Mouse (Mus musculus) stomach, embryonic 16.5 days (tissue): Measurements from ENCODE around the gene Sh3pxd2a. TPM values are rescaled to one million over a fixed set of nuclear protein-coding genes. Genes with fewer than 3 reads are reported as not detected.

Experiments
- ATAC-seq: fragments of 200-750 bp; cut with Nextera tagmentation; 2 replicates; pipeline ENCODE4 v1.8.0; 2017; ENCODE audit warnings: moderate number of reproducible peaks, moderate TSS enrichment; ENCODE audit not compliant: insufficient read depth, low FRiP score
- H3K27ac ChIP-seq: fragments of 300-500 bp; sonication (generic); 2 replicates; pipeline ENCODE4 v1.5.1; 2014; ENCODE audit warnings: low read length
- H3K27me3 ChIP-seq: fragments of 300-500 bp; sonication (generic); 2 replicates; pipeline ENCODE4 v1.6.1; 2014; ENCODE audit warnings: low read length, control low read depth, mixed read lengths; ENCODE audit not compliant: control insufficient read depth, insufficient read depth
- H3K36me3 ChIP-seq: fragments of 300-500 bp; sonication (generic); 2 replicates; pipeline ENCODE4 v1.6.1; 2014; ENCODE audit warnings: low read length; ENCODE audit not compliant: control insufficient read depth, insufficient read depth
- H3K4me1 ChIP-seq: fragments of 300-500 bp; sonication (generic); 2 replicates; pipeline ENCODE4 v1.6.1; 2014; ENCODE audit warnings: low read length, control low read depth, mixed read lengths; ENCODE audit not compliant: control insufficient read depth, insufficient read depth
- H3K4me2 ChIP-seq: fragments of 300-500 bp; sonication (generic); 2 replicates; pipeline ENCODE4 v1.6.1; 2014; ENCODE audit warnings: low read depth, low read length, mixed read lengths
- H3K4me3 ChIP-seq: fragments of 300-500 bp; sonication (generic); replicated peaks from 2 replicates; pipeline ENCODE4 v1.5.1; 2014; ENCODE audit warnings: mild to moderate bottlenecking, low read length
- H3K9ac ChIP-seq: fragments of 300-500 bp; sonication (generic); 2 replicates; pipeline ENCODE4 v1.6.1; 2014; ENCODE audit warnings: low read length
- H3K9me3 ChIP-seq: fragments of 300-500 bp; sonication (generic); replicated peaks from 2 replicates; pipeline ENCODE4 v1.6.1; 2016; ENCODE audit warnings: low read length, control low read depth; ENCODE audit not compliant: control insufficient read depth
- WGBS: fragments of 180-500 bp; shearing (Covaris S2); extraction: QIAGEN DNeasy Blood & Tissue Kit; methylation state at CpG from one replicate; pipeline ENCODE4 v1.1.7; 2014; 5-methylcytosine and 5-hydroxymethylcytosine counted together
- polyA plus RNA-seq: library from polyadenylated mRNA; unstranded; fragments of >200 nt; fragmentation: Nextera tagmentation; extraction: Ambion mirVana; gene quantifications from 2 replicates; pipeline ENCODE4 v1.2.1, GENCODE M21; 2015

Sh3pxd2a gene
- polyA plus RNA-seq, 1 experiment from 2014 or later = 6.6 TPM

DNA sequence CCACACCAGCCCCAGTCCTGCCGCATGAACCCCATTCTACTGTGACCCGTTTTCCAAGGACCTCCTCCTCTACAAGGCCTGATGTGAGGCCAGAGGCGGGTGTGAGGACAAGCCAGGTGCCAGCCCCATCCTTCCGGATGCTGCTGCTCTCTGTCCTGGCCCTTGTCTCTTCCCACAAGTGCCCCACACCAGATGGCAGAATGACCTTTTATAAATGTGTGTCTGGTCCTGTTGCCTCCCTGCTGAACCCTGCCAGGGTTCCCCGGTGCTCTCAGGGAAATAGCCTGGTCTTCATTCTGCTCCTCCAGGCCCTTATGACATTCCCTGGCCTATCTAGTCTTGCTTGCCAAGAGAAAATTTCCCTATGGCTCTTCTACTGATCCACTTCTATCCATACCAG is 238.4 kb downstream of the Sh3pxd2a start:
- no peak for ATAC-seq
- Histone ChIP-seq H3K4me2 (no peak overlapping the region), H3K9ac (no peak overlapping the region), H3K4me1 (peaks cover 11% of the 10 kb centered on the region; the same call in 1 of the 2 replicates), H3K4me3 (no peak overlapping the region), H3K9me3 (no peaks in the 10 kb centered on the region), H3K27me3 (no peaks in the 10 kb centered on the region), H3K27ac (no peak overlapping the region), H3K36me3 (no peaks in the 10 kb centered on the region)
- 84% methylated on average over 5 of the region's 5 CpGs for WGBS

DNA sequence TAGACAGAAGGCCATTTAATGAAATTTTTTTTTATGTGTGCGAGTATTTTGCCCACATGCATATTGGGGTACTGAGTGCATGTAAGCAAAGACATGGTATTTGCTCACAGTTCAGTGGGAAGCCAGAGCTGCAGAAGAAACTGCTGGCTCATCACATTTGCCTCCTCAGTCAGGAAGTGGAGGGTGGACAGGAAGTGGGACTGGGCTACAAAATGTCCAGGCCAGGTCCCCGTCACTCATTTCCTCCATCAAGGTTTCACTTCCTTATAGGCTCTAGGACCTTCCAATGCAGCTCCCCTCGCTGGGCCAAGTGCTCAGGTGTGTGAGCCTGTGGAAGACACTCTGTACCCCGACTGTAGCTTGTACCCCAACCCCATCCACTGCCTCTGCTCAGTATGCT is 239.5 kb downstream of the Sh3pxd2a start:
- Histone ChIP-seq H3K9me3 (no peaks in the 10 kb centered on the region), H3K4me3 (no peak overlapping the region), H3K36me3 (no peaks in the 10 kb centered on the region), H3K27ac (no peak overlapping the region), H3K27me3 (no peaks in the 10 kb centered on the region), H3K4me1 (peaks cover 11% of the 10 kb centered on the region; the same call in 1 of the 2 replicates), H3K9ac (no peak overlapping the region), H3K4me2 (no peak overlapping the region)
- no peak for ATAC-seq
- WGBS = 79% methylated on average over 4 of the region's 4 CpGs

DNA sequence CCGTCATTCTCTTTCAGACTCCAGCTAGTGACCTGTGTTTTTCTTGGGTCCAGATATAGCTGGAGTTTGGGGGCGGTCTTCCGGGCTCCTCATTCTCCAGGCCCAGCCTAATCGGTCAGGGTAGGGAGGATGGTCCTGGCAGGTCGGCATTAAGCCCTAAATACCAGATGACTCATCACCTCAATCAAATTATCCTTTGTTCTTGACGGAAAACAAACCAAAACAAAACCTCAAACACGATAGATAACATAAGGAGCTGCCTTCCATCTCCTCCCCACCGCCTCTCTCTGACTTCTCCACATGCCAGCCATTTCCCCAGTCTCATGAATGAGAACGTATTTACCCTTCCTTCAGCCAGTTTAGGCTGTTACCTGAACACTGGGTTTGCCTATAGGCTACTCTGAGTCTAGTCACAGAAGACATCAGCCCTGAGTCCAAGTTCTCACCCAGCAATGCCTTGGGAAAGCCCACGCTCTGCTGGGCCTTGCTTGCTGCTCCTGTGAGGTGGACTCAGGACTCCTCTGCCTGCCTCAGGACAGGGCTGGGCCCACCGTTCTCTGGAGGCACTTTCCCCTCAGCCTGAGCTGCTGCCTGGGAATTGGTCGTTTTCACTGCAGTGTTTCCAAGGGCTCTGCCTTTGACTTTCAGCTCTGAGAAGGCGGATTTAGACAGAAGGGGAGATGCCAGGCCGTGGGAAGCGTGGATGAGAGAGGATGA is 241.2 kb downstream of the Sh3pxd2a start:
- Histone ChIP-seq H3K36me3 (no peaks in the 10 kb centered on the region), H3K9ac (no peak overlapping the region), H3K4me1 (no peaks in the 10 kb centered on the region), H3K9me3 (no peaks in the 10 kb centered on the region), H3K4me2 (no peak overlapping the region), H3K27me3 (no peaks in the 10 kb centered on the region), H3K4me3 (no peak overlapping the region), H3K27ac (no peak overlapping the region)
- 51% methylated on average over 15 of the region's 15 CpGs for WGBS
- no peak for ATAC-seq

DNA sequence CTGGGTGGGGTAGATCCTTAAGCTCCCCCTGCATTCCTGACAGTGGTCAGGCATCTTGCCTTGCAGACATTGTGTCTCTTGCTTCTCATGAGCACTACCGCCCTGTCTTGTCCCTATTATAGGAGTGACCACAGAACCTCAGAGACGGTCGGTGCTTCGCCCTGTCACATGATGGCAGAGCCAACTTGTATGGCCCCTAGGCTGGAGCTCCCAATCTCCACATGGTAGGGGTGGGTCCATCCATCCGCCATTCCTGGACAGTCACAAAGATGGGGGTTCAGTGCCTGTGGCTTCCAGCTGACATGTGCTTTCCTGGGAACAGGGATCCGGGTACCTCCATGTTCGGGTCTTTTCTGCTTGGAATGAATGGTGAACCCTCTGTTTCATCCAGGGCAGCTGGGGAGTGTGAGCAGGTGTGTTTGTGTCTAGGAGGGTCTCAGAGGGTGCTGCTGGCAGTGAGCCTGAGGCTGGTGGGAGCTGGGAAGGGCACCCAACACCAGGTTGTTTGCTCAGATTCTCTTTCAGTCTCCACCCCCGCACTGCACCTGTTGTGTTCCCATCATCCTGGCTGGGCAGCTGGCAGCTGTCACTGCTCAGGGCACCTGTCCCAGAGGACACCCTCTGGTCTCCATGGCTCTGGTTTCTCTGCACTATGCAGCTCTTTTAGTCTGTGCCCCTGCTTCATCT is 241.9 kb downstream of the Sh3pxd2a start:
- no peaks in the 10 kb centered on the region for H3K9me3 ChIP-seq
- H3K4me3 ChIP-seq = no peak overlapping the region
- no peaks in the 10 kb centered on the region for H3K36me3 ChIP-seq
- ATAC-seq = no peak
- H3K4me2 ChIP-seq = no peak overlapping the region
- H3K9ac ChIP-seq = no peak overlapping the region
- no peaks in the 10 kb centered on the region for H3K27me3 ChIP-seq
- H3K27ac ChIP-seq = no peak overlapping the region
- WGBS = 78% methylated on average over 8 of the region's 8 CpGs
- H3K4me1 ChIP-seq = no peaks in the 10 kb centered on the region

DNA sequence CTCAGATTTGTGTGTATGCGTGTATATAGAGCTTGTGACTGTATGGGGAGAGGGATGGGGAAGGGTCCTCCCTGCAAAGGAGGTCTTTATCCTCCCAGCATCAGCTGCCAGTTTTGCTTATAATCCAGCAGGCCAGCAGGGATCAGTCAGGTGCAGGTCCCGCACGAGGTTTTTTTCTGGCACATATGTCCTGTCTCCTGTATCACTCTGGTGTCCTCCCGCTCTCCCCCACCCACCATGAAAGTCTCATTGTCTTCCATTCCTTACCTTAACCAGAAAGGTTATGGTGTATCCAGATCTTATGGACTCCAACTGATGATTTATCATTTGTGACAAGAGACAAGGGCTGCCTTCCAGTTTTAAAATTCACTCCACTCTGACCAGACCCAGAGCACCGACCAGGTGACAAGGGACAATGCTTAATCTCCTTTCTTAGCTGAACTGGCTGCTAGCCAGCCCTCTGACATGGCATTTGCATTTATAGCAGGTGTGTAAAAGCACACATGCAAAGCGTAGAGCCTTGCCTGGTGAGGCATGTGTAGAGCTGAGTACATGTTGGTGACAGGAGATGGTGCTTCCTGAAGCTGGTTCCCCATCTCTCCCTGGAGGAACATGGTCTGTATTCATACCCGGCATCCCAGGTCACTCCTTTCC is 242.6 kb downstream of the Sh3pxd2a start:
- ATAC-seq = no peak
- H3K9ac ChIP-seq = no peak overlapping the region
- WGBS = 66% methylated on average over 7 of the region's 7 CpGs

DNA sequence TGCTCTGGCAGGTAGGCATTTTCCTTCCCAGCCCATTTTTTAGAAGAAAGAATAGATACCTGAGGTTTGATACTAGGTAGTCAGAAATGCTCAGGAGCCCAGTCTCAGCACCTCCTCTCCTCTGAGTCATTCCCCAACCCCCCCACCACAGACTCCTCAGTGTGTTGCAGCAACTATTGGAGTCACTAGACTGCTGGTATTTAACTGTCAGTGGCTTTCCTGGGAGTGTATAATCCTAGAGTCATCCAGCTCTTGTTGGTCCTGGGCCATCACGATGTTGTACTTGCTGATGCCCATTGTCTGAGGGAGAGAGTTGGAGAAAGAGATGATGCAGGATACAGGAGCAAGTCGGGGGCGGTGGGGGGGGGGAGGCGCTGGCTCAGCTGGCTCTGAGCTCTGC is 243.2 kb downstream of the Sh3pxd2a start:
- 85% methylated on average over 4 of the region's 4 CpGs for WGBS
- Histone ChIP-seq H3K9me3 (no peaks in the 10 kb centered on the region), H3K36me3 (no peaks in the 10 kb centered on the region), H3K27me3 (no peaks in the 10 kb centered on the region), H3K27ac (no peak overlapping the region), H3K4me3 (no peak overlapping the region), H3K9ac (no peak overlapping the region), H3K4me2 (no peak overlapping the region), H3K4me1 (no peaks in the 10 kb centered on the region)
- no peak for ATAC-seq

More for the DNA sequence above, 242.6 kb downstream of the Sh3pxd2a start:
- Histone ChIP-seq H3K4me3 (no peak overlapping the region), H3K4me2 (no peak overlapping the region), H3K9me3 (no peaks in the 10 kb centered on the region), H3K27me3 (no peaks in the 10 kb centered on the region), H3K4me1 (no peaks in the 10 kb centered on the region), H3K36me3 (no peaks in the 10 kb centered on the region), H3K27ac (no peak overlapping the region)

DNA sequence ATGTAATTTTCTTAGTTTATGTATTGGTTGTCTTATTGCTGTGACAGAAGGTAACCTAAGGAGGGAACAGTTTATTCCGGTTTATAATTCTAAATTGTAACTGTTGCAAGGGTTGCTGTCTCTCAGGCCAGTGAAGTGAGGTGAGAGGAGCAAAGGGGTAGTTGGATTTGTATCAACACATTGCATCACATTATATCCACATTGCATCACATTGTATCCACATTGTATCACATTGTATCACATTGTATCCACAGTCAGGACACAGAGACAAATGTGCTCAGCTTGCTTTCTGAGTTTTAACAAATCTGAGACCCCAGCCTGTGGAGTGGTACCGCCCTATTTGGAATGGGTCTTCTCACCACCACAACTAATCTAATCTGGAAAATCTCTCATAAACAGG is 244.0 kb downstream of the Sh3pxd2a start:
- H3K9ac ChIP-seq = no peak overlapping the region

DNA sequence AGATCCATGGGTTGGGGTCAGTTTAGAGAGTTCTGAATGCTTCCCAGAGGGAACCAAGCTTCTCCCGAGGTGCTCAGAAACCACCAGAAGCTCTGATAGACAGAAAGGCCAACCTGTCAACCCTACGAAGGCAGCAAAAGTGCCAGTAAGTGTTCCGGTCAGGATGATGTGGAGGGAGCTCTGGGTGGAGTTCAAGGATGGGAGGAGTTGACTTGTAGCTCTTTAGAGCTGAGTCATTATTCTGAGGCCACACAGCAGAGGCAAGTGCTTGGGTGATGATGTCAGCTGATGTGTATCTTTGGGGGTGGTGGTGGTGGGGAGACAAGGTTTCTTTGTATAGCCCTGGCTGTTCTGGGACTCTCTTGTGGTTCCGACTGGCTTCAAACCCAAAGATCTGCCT is 244.6 kb downstream of the Sh3pxd2a start:
- H3K27ac ChIP-seq = no peak overlapping the region
- WGBS = 56% methylated on average over 4 of the region's 4 CpGs
- ATAC-seq = peak; percentile 62
- no peaks in the 10 kb centered on the region for H3K4me1 ChIP-seq
- no peak overlapping the region for H3K4me2 ChIP-seq
- no peaks in the 10 kb centered on the region for H3K36me3 ChIP-seq
- H3K9me3 ChIP-seq = no peaks in the 10 kb centered on the region
- H3K9ac ChIP-seq = no peak overlapping the region
- H3K4me3 ChIP-seq = no peak overlapping the region
- H3K27me3 ChIP-seq = no peaks in the 10 kb centered on the region

More for the DNA sequence above, 244.0 kb downstream of the Sh3pxd2a start:
- no peaks in the 10 kb centered on the region for H3K36me3 ChIP-seq
- H3K27me3 ChIP-seq = no peaks in the 10 kb centered on the region
- H3K27ac ChIP-seq = no peak overlapping the region
- H3K4me3 ChIP-seq = no peak overlapping the region
- WGBS = 89% methylated on average over 2 of the region's 2 CpGs
- H3K4me2 ChIP-seq = no peak overlapping the region
- no peaks in the 10 kb centered on the region for H3K4me1 ChIP-seq
- no peak for ATAC-seq
- H3K9me3 ChIP-seq = no peaks in the 10 kb centered on the region

DNA sequence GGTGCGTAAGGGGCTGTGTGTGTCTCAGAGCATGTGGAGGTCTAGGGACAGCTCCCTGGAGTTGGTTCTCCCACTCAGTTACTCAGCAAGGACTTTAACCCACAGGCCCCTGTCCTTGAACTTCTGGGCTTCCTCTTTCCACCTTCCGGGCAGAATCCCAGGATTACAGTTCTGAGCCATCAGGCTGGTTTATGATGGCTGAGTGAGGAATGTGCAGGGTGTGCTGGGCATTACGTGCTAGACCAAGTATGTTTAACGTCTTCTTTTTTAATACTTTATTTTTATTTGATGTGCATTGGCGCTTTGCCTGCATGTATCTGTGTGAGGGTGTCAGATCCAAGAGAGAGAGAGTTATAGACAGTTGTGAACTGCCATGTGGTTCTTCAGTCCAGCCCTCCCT is 247.4 kb downstream of the Sh3pxd2a start:
- H3K27ac ChIP-seq = no peak overlapping the region
- 67% methylated on average over 5 of the region's 5 CpGs for WGBS
- H3K9ac ChIP-seq = no peak overlapping the region
- no peaks in the 10 kb centered on the region for H3K36me3 ChIP-seq
- no peaks in the 10 kb centered on the region for H3K9me3 ChIP-seq
- no peaks in the 10 kb centered on the region for H3K27me3 ChIP-seq
- no peaks in the 10 kb centered on the region for H3K4me1 ChIP-seq
- ATAC-seq = peak; percentile 30; the same call in 1 of the 2 replicates
- no peak overlapping the region for H3K4me2 ChIP-seq
- H3K4me3 ChIP-seq = no peak overlapping the region
